Mouse (Mus musculus) thymus, adult 2 months (tissue): ENCODE results near the gene Kif5a.

Experiments used
- CTCF ChIP-seq: fragments of 200-500 bp; IDR thresholded peaks from 2 replicates; pipeline ENCODE4 v1.5.1; 2012; ENCODE audit warnings: mild to moderate bottlenecking, control low read depth, low read length, moderate library complexity, borderline replicate concordance; ENCODE audit not compliant: control insufficient read depth, poor library complexity, insufficient read depth; ENCODE audit errors: extremely low read depth
- POLR2A ChIP-seq: fragments of 200-500 bp; IDR thresholded peaks from 2 replicates; pipeline ENCODE4 v1.6.1; 2012; ENCODE audit warnings: mild to moderate bottlenecking, low read length, control low read depth, moderate library complexity; ENCODE audit not compliant: control insufficient read depth, poor library complexity, insufficient read depth; ENCODE audit errors: extremely low read depth

GRCm38 (mm10) chr10:127279730-127280129, 16.6 kb upstream of the Kif5a start:
- no peak for TF ChIP-seq POLR2A
- no peak for TF ChIP-seq CTCF
